Mouse (Mus musculus): ENCODE measurements around the gene Id3.

DNA sequence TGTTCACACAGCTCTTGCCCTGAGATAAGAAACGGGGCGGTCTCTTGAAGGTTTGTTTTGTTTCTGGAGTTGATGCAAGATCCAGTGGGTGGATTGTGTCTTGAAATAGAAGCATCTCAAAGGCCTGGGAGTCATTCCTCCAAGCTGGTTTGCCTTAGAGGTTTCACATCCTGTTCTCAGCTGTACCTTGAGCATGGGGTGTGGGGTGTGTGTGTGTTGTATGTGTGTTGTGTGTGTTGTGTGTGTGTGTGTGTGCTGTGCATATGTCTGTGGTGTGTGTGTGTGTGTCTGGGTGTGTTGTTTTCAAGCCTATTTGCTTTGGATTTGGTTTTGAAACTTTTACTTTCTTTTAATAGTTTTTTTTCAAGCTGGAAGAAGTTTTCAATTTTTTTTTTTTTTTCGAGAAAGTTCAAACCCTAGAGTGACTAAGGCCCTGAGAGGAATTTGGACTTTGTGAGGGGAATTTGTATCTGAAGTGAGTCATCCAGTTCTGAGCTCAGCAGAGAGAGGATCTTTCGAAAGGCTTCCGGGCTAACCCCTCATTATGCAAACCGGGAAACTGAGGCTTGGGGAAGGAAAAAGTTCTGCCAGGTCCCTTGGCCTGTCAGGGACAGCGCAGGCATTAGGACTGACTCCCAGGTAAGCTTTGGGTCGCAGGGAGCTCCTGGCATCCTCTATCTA, 20.0 kb upstream of the Id3 start:
- no peak for TF ChIP-seq CTCF (IDR thresholded peaks at IDR 0.05; ENCODE audit: low read depth, low read length)
- no peak for TF ChIP-seq GATA1 (IDR thresholded peaks at IDR 0.05; ENCODE audit: borderline replicate concordance, low read length)
- no peak for TF ChIP-seq GATA2 (IDR thresholded peaks at IDR 0.05; ENCODE audit: borderline replicate concordance, low read depth, low read length)
- no peak for TF ChIP-seq POLR2AphosphoS5 (IDR thresholded peaks at IDR 0.05; ENCODE audit: insufficient replicate concordance, low read depth, low read length)
- TF ChIP-seq TAL1 (conservative IDR thresholded peaks at IDR 0.05; ENCODE audit: low read depth, low read length), result no peak
